Mouse (Mus musculus) lung, postnatal 25 days (tissue): ENCODE results near the gene Tmem63c.
A peak's percentile ranks its signal among the peaks of the same experiment; 100 is the strongest.

ENCODE experiments used
- DNase-seq: peaks from one replicate; pipeline ENCODE4 v3.0.0; 2022; ENCODE audit warnings: low spot score

Tmem63c gene

DNA sequence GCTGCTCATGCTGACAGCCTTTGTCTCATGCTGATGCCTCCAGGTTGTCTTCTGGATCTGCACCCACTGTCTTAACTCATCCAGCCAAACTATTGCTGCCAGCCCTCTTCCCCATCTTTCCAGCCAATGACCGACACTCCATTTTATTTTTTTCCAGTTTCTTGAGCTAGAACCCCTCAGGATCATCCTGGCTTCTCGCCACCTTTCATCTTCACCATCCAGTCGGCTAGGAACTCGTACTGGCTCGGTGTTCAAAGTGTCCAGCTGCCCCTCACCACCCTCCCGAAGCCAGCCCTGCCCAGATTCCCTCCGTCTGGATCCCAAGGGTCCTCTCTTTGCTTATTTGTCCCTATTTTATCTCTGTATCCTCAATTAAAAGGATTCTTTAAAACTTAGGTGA, 33.7 kb downstream of the Tmem63c start:
- DNase-seq = no peak

DNA sequence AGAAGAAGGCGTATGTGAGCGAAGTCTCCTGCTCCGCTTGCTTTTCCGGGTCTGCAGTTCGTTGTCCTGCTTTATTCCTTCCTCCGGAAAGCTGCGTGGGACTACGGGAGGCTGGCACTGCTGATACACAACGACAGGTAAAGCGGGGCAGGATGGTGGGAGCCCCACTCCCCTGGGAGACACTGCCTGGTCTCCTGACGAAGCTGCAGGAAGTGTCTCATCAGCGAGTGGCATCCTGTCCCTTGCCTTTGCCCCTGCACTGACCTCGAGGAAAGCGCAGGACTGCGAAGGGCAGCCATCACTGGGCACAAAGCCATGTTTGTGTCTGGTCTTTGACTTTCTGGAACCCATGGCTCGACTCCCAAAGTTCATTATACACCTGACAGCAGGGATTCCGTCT, 35.9 kb downstream of the Tmem63c start:
- no peak for DNase-seq

DNA sequence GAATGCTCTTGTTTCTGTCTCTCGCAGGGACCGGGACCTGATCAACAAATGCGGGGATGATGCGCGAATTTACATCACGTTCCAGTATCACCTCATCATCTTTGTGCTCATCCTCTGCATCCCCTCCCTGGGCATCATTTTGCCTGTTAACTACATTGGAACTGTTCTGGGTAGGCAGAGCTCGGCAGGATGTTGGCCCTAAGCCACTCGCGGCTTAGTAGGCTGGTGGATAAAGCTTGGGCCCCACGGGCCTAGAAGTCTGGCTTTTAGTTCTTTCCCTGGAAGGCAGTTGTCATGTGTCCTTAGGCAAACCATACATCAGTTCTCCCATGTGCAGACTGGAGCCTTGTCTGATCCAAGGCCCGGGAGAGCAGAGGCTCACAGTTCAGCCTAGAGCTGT, 44.3 kb downstream of the Tmem63c start:
- no peak for DNase-seq

DNA sequence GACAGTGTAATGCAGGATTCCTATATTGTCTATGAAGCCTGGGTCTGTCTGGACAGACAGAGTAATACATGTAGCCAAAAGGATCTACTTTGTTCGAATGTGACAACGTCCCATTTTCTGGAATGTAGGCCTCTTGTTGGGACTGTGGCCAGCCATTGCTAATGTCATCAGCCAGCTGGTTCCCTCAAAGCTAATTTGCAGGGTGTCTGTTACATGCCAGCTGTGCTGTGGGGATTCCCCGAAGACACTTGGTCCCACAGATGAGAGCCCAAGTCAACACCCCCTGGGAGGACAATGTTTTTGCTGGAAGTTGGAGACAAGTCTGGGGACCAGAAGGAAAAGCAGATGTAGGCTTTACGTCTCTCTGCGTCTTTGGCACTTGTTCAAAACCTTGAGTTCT, 45.3 kb downstream of the Tmem63c start:
- DNase-seq = peak; percentile 5

DNA sequence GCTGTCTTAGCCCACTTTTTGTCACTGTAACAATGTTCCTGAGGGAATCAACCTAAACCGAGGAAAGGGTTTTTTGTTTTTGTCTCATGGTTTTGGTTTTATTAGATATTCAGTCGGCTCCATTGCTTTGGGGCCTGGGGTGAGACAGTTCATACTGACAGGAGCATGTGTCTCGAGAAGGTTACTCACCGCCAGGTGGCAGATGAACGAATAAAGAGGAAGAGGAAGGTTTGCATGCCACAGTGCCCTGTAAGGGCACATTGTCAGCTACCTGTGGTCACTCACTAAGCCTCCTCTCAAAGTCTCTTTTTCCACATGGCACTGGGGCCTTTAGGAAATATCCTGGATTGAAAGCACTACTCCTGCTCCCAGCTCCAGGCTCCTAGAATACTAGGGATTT, 49.4 kb downstream of the Tmem63c start:
- no peak for DNase-seq

DNA sequence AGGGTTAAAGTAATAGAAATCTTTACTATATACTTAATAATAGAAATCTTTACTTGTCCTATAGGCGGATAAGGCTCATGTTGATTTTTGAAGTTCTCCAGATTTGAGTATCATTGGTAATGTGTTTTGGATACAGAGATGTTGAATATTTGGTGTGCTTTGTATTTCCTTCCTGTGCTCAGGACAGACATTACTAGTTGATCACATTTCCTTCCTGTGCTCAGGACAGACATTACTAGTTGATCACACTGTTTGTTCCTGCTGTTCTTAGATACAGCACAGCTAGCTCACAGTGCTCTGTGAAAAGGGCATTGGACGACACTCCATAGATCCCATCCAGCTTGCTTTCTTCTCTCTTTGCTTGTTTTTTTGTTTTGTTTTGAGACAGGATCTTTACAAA, 55.5 kb downstream of the Tmem63c start:
- DNase-seq = no peak

DNA sequence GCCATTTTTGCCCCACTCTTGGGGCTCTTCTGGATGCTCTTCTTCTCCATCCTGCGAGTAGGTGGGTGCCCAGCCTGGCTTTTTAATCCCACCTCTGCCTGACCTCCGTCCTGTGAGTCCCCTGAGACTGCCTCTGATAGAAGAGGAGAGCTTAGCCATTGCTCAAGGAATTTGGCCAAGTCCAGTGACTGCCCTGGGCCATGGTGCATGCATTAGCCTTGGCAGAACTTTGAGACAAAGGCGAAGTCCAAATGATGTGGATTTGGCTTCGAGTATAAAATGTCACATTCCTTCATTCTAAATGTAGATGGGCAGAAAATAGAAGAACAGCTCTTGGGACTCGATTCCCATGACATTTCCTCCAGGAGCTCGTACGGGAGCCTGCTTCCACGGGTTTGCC, 61.7 kb downstream of the Tmem63c start:
- no peak for DNase-seq

DNA sequence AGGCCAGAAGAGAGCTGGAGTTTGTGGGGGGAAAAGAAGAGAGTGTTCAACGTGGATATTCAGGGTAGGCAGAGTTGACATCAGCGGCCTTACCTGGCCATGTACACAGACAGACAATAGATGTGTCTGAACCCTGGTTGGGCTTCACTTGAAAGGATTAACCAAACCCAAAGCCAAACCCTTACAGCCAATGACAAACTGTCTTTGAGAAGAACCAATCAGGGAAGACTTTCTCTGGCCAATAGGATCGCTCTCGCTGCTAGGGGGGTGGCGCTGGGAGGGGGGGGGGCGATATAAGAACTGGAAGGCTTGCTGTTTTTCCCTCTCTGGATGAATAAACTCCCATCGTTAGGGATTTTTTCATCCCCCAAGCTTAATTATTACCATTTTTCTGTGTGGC, 66.1 kb downstream of the Tmem63c start:
- no peak for DNase-seq

DNA sequence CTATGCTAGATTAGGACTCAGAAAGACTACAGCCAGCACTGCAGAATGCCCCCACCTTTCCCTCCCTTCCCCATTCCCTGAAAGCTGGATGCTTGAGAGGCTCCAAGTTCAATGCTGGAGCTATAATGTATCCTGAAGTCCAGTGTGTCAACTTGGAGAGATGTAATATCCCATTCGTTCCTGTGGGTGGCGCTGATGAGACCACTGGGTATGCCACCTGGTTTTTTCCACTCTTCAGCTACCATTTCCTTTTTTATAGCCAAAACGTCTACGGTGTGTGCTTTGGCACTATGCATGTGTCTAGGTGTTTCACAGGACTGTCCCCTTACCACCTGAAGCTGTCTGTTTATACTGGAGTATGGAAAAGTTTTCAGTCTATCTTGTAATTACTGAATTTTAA, 67.2 kb downstream of the Tmem63c start:
- no peak for DNase-seq

DNA sequence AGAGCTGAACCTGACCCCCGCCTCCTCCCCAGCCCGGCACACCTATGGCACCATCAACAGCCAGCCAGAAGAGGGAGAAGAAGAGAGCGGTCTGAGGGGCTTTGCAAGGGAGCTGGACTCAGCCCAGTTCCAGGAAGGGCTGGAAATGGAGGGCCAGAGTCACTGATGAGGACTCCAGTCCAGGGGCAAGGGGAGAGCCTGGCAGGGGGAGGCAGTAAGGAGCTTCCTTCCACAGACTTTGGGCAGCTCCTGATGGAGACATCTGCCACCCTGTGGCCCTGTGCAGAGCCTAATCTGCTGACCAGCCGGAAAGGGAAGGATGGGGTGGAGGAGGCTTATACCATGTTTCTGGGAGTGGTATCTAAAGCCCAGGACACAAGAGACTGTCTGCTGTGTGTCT, 68.1 kb downstream of the Tmem63c start:
- DNase-seq = no peak

DNA sequence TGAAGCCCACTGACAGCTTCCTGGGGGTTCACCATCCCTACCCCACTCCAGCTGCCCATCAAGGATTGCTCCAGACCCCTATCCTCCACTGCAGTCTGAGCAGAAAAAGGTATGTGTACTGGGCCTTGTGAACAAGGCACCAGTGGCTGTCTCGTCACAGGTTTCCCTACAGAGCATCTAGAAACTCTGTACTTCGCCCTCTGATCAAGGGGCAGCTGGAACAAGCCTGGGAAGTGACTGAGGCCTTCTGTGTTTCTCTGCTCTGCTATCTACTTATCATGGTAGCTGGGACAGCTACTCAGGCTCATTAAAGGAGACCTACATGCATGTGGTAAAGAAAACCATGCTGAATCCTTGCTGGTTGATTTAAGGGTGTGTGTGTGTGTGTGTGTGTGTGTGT, 68.6 kb downstream of the Tmem63c start:
- DNase-seq = no peak

DNA sequence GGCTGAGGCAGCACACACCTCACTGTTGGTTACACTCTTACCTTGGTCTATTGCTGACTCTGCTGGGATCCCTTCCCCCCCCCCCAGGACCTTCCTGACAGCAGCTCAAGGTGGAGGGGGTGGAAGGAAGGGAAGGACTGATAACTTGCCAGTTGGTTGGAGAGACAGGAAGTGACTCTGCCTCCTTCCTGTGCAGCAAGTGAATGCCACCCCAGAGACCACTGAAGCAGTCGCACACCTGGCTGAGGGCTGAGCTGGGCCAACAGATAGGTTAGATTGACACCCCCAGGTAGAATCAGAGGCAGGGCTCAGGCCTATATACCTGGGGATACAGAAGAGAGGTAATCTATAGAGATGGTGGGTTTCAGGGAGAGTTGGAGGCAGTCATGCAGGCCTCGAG, 70.8 kb downstream of the Tmem63c start:
- DNase-seq = no peak

DNA sequence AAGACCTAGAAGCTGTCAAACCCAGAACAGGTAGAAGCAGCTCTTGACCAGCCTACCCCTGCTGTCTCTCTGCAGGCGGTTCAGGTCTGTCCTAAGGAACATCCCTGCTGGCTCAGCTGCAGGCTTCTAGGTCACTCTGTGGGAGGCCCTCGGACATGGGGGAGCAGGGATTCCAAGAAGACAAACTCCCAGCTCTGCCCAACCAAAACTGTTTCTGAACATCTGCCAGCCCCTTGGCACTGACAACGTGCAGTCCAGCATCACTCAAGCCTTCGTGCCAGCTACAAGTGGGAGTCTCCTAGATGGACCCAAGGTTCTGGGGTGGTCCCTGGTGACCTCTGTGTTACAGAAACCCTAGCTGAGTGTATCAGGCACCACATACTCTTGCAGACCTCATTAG, 72.1 kb downstream of the Tmem63c start:
- DNase-seq = peak; percentile 12

DNA sequence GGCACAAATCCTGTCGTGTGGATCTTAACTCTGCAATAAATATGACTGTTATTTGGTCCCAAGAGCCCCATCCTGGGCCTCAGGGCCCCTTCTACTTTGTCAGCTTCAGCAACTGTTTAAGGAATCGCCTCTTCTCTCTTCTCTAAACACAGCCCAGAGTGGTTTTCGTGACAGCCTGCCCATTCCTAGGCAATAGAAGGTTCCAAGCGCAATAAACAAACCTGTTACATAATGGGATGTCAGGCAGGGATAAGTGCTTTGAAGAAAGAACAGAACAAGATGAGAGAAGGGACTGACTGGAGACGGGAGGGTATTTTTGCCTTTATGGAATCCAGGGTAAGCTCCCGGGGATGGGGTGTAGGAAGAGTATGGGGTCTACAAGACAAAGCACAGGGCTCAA, 72.5 kb downstream of the Tmem63c start:
- DNase-seq = peak; percentile 18

DNA sequence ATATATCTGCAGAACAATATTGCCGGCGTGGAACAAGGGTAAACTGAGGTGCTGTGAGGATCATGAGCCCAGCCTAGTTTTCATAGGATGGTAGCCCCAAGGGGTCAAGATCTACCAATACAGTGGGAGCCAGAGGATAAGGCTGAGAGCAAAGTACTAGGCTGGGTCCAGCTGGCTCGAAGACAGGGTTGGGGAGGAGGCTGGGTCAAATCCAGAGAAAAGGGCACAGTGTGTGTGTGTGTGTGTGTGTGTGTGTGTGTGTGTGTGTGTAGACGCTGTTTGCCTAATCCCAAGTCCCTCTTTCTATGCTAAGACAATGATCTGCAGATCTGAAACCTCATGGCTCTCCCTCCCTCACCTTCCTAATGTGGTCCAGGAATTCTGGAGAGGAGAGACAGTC, 79.2 kb downstream of the Tmem63c start:
- DNase-seq = no peak

DNA sequence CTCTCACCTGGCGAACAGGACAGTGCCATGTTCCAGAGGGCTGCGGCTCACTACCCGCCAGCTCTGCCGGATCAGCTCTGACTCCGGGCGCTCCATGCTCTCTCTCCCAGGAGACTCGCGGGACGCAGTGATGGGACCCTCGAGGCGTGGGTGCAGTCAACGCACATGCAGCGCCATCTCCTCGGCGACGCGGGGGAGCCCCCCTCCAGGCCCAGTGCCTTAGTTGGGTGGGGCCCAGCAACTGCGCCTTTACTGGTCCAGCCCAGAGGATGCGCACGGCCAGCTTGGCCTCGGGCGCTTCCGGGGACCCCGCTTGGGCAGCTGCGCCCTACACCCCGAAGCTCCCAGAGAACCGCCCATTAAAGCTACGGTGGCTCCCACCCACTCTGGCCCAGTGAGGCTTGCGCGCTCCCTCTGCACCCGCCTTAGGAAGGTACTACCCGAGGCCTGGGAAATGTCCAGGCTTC, 81.1 kb downstream of the Tmem63c start, which contains the start of gene Ngb:
Ngb (minus strand) TSS at position 375 of the 467 bp plus-strand sequence.
- DNase-seq = peak; percentile 4

DNA sequence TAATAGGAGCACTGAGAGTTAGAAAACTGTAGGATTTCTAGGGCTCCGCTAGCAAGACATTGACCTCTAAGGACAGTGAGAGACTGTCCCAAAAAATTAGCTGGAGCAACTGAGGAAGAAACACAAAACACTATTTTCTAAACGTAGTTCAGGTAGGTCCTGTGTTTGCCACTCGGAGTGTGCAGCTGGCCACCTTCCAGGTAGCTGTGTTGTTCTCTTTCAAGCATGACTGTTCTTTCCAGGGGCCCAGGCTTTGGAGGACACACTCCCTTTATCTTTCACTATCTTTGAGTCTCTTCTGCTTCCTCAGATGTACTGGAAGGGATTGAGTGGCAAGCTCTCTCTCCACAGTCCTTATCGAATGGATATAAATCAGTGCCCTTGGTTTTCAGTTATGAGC, 82.3 kb downstream of the Tmem63c start:
- DNase-seq = no peak

DNA sequence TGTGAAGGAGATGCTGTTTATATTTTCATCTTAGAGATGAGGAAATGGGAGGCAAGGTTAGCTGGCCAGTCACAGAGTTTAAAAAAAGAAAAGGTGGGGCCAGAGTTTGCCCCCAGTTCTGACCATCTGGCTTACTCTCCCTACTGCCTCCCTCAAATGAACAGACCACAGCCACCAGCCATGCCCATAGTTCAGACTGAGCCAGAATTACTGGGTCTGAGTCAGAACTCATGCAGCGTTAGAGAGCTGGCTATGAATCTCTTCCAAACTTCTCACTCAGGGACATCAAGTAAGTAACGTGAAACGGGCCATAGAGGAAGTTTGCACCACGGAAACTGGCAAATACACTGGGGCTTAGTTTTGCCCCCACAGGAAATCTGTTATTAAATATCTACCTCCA, 83.7 kb downstream of the Tmem63c start:
- no peak for DNase-seq

DNA sequence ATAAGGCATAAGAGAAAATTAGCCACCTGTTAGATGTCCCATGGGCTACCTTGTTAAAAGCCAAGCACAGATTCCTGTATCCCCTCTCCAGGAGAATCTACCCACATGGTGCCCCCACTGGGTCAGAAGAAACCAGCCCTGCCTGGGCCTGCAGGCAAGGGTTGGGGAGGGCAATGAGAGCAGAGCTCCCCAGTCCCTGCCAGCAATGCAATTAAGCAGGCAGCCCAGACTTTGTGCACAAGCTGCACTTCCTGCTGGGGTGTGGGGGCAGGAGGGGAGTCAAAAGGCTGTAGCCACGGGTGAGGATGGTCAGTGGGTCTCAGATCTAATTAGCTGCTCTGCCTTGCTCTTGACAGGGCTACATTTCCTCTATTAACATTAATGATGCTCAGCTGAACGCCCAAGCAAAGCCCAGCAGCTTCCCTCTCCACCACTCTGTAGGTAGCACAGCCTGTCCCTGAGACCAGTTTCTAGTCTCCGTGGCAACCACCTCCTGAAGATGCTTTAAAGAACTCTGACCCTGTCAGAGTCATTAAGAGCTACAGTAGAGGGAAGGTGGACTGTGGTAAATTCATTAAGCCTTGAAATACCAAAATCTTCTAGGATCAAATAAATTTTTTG, 86.3 kb downstream of the Tmem63c start:
- no peak for DNase-seq

DNA sequence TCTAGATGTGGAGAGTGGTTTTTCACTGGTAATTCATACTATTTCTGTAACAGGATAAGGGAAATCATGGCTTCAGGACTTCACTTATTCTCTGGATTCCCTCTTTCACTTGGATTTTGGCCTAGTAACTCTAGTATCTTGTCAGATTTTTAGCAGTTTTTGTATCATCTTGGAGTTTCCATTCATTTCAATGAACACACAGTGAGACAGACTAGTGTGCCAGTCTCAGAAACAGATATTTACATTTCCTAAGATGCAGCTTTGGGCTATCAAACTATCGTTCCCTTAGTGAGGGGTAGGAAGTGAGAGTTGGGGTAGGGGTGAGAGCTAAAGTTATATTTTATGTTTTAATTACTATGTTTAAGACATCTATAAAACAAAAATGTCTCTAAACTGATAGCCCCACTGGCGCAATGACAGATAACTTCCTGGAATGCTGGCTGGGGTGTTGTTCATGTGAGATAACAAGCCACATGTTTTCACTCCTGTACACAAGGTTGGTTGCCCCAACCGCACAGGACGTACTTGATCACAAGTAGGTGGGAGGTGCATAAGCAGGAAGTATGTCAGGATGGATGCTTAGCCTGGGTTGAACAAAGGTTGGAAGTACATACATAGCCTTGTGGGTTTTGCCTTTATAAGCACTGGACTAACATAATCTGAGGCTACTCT, 100.9 kb downstream of the Tmem63c start:
- no peak for DNase-seq

DNA sequence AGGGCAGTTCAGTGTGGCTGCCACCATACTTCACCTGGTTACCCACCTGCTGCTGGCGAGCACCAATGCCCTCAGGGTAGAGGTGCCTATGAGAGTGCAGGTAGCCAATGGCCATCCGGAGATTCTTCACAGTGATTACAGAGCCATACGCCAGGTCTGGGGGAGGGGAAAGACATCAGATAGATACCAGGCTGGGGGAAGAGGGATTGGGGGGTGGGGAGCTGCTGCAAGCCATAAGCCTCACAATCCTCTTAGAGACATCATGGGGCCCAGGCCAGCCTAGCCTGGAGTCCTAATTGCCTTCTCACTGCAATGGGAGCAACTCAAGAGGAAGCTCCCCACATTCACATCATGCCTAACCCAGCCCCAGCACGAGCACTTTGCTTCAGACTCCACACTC, 106.1 kb downstream of the Tmem63c start:
- DNase-seq = no peak

DNA sequence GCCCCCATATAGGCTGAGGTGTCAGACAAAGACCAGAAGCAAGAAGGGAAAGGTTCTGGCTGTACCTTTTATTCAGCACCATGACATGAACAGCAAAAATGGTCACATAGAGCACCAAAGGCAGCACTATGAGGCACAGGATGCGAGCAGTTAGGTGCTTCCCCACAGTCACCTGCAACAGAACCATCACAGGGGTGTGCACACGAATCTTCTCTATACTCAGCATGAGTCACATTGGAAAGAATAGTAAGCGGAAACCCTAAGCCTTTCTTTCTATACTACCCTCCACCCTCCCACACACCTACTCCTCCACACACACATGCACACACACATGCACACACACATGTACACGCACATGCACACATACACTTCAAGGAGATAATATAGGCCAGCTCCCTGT, 109.1 kb downstream of the Tmem63c start:
- DNase-seq = no peak

DNA sequence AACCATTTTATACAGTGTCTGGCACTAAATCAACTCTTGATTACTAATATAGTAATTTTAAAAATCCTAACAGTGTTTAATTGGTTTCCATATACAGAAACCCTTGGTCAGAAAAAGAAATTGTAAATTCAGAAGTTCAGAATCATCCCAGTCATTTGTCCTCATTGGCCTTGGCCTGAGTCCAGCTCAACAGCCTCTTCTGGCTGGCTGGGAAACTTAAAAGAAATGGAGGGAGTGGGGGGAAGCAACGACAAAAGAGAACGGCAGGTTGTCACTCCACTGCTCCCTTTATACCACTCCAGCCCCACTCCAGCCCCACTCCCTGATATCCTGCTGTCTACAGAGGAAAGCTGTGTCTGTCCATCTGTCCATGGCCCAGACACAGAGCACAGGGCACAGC, 110.0 kb downstream of the Tmem63c start:
- DNase-seq = no peak

DNA sequence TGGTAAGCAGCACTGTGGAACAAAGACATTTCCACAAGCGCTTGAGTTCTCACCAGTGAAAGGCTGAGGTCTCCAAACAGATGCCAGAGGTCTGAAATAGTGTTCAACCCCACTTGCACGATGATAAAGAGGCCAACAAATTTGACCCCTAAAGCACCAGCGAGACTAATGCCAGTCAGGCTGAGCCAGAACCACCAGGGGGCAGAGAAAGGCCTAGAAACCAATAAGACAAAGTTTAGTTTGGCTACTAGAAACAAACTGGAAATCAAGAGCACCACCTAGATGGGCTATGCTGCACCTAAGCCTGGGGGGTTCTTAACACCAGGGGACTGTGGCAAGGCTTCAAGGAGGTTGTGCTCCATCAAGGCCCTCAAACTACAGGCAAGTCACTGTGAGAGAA, 110.5 kb downstream of the Tmem63c start:
- peak; percentile 21 for DNase-seq
